Mouse (Mus musculus) duodenum, adult 2 months (tissue): ENCODE data around the gene Etv6. TPM values are rescaled to one million over a fixed set of nuclear protein-coding genes. Genes with fewer than 3 reads are reported as not detected.

Experiments used
- polyA plus RNA-seq: library from polyadenylated mRNA; depleted of rRNA; stranded (reverse); fragments of >200 nt; gene quantifications from 2 replicates; pipeline ENCODE4 v1.2.3, GENCODE M21; 2012; ENCODE audit warnings: low replicate concordance; rRNA removed

The Etv6 gene
- polyA plus RNA-seq: 8.8 and 23.6 TPM in 2 replicates

GRCm38 (mm10) chr6:134035490-134036405 is at the start of gene Etv6:
Gene Etv6 (plus strand): TSS chr6:134035700.

Other genes with a start within 250 kb of the Etv6 start
- gene Kap, start 181.9 kb upstream of the Etv6 start, polyA plus RNA-seq: not detected in 2 replicates